Mouse (Mus musculus) Patski (cell line): ENCODE data around the gene Ltbp2. TPM values are rescaled to one million over a fixed set of nuclear protein-coding genes. Genes with fewer than 3 reads are reported as not detected.

ENCODE experiments used
- ATAC-seq: fragments of 100-300 bp; one replicate; pipeline ENCODE4 v1.8.0; 2021
- CTCF ChIA-PET: fragments of 350-600 bp; sonication (Branson Sonifier 250); formaldehyde crosslinking; loops from one replicate; lab custom pipeline; 2022; ENCODE audit warnings: inconsistent platforms; lab: Charles Lee
- POLR2A ChIA-PET: fragments of 350-600 bp; sonication (Branson Sonifier 250); formaldehyde crosslinking; loops from one replicate; lab custom pipeline; 2022; ENCODE audit warnings: antibody characterized with exemption, inconsistent platforms; lab: Charles Lee
- DNase-seq: peaks from one replicate; pipeline ENCODE4 v3.0.0-alpha.2; 2011; ENCODE audit warnings: low read depth, low spot score
- H3K27me3 ChIP-seq: fragments of 371-371 bp; one replicate; pipeline ENCODE4 v1.5.1; 2021
- CTCF ChIP-seq: fragments of 100-300 bp; IDR thresholded peaks from one replicate; pipeline ENCODE4 v1.5.1; 2021
- in situ Hi-C: fragments of 300-500 bp; cut with MboI; formaldehyde crosslinking; loops from 3 replicates; pipeline ENCODE4 v1.11.1; 2018; ENCODE audit warnings: low pct_unique_long_range_greater_than_20kb, mixed read lengths
- polyA plus RNA-seq: library from polyadenylated mRNA; unstranded; gene quantifications from one replicate; pipeline ENCODE4 v1.2.3, GENCODE M21; 2021

Ltbp2 gene
- polyA plus RNA-seq, 1 experiment from 2014 or later: 19.0 TPM

GRCm38 (mm10) chr12:84806726-84807125 lies 69.6 kb downstream of the Ltbp2 start:
- ChIA-PET POLR2A (no interaction called here), CTCF (interaction anchor here (1.5 kb wide), 1 partner anchor 70 kb away, joined by 4 read pairs; the partner anchor contains the start of gene Ltbp2)
- no peak for ATAC-seq

GRCm38 (mm10) chr12:84806010-84806409 lies 70.3 kb downstream of the Ltbp2 start:
- CTCF ChIA-PET: interaction anchor here (1.5 kb wide), 1 partner anchor 70 kb away, joined by 4 read pairs; the partner anchor contains the start of gene Ltbp2
- POLR2A ChIA-PET: no interaction called here
- no peak for DNase-seq
- TF ChIP-seq CTCF: no peak
- H3K27me3 ChIP-seq: no peaks in the 10 kb centered on the region
- in situ Hi-C loops: no loop called here
- no peak for ATAC-seq

More at GRCm38 (mm10) chr12:84806726-84807125, 69.6 kb downstream of the Ltbp2 start:
- no peak for DNase-seq
- TF ChIP-seq CTCF: no peak
- in situ Hi-C loops: no loop called here
- no peaks in the 10 kb centered on the region for H3K27me3 ChIP-seq

- ChIA-PET POLR2A (no interaction called here), CTCF (interaction anchor here (0.9 kb wide), 1 partner anchor 11 kb away, joined by 3 read pairs; no protein-coding TSS in a partner anchor)
- no peaks in the 10 kb centered on the region for H3K27me3 ChIP-seq
- no peak for TF ChIP-seq CTCF
- in situ Hi-C loops: no loop called here
- DNase-seq (no peak), ATAC-seq (no peak)
Observed at GRCm38 (mm10) chr12:84805228-84805842, 71.0 kb downstream of the Ltbp2 start.

- DNase-seq (no peak), ATAC-seq (no peak)
- no peaks in the 10 kb centered on the region for H3K27me3 ChIP-seq
- ChIA-PET POLR2A (no interaction called here), CTCF (no interaction called here)
- TF ChIP-seq CTCF: no peak
- in situ Hi-C loops: no loop called here
Observed at GRCm38 (mm10) chr12:84802625-84803024, 73.7 kb downstream of the Ltbp2 start.

- in situ Hi-C loops: no loop called here
- H3K27me3 ChIP-seq: no peaks in the 10 kb centered on the region
- no peak for TF ChIP-seq CTCF
- ATAC-seq (no peak), DNase-seq (no peak)
- ChIA-PET CTCF (no interaction called here), POLR2A (no interaction called here)
Observed at GRCm38 (mm10) chr12:84801532-84802110, 74.7 kb downstream of the Ltbp2 start.

- in situ Hi-C loops: no loop called here
- TF ChIP-seq CTCF: no peak
- ChIA-PET POLR2A (no interaction called here), CTCF (no interaction called here)
- H3K27me3 ChIP-seq: no peaks in the 10 kb centered on the region
- ATAC-seq (no peak), DNase-seq (no peak)
Observed at GRCm38 (mm10) chr12:84800419-84800818, 75.9 kb downstream of the Ltbp2 start.

- in situ Hi-C loops: no loop called here
- ChIA-PET CTCF (interaction anchor here (0.9 kb wide), 1 partner anchor 77 kb away, joined by 4 read pairs; the partner anchor contains the start of gene Ltbp2), POLR2A (no interaction called here)
- no peak for DNase-seq
- TF ChIP-seq CTCF: no peak
- H3K27me3 ChIP-seq: no peaks in the 10 kb centered on the region
- no peak for ATAC-seq
Observed at GRCm38 (mm10) chr12:84799086-84799485, 77.2 kb downstream of the Ltbp2 start.

GRCm38 (mm10) chr12:84794647-84795046 lies 81.7 kb downstream of the Ltbp2 start:
- DNase-seq: no peak
- ChIA-PET CTCF (interaction anchor here (0.8 kb wide), 1 partner anchor 10 kb away, joined by 3 read pairs; no protein-coding TSS in a partner anchor), POLR2A (no interaction called here)
- no peaks in the 10 kb centered on the region for H3K27me3 ChIP-seq
- TF ChIP-seq CTCF: no peak
- in situ Hi-C loops: no loop called here
- ATAC-seq: no peak

GRCm38 (mm10) chr12:84792629-84793028 lies 83.7 kb downstream of the Ltbp2 start:
- in situ Hi-C loops: no loop called here

GRCm38 (mm10) chr12:84790853-84791252 lies 85.5 kb downstream of the Ltbp2 start:
- no peak for ATAC-seq
- TF ChIP-seq CTCF: no peak
- in situ Hi-C loops: no loop called here
- ChIA-PET POLR2A (no interaction called here), CTCF (no interaction called here)
- no peak for DNase-seq
- no peaks in the 10 kb centered on the region for H3K27me3 ChIP-seq

More at GRCm38 (mm10) chr12:84792629-84793028, 83.7 kb downstream of the Ltbp2 start:
- ChIA-PET POLR2A (no interaction called here), CTCF (no interaction called here)
- ATAC-seq (no peak), DNase-seq (no peak)
- H3K27me3 ChIP-seq: no peaks in the 10 kb centered on the region
- no peak for TF ChIP-seq CTCF

GRCm38 (mm10) chr12:84786091-84786490 lies 90.2 kb downstream of the Ltbp2 start:
- in situ Hi-C loops: no loop called here
- no peak for DNase-seq
- no peaks in the 10 kb centered on the region for H3K27me3 ChIP-seq
- ChIA-PET CTCF (no interaction called here), POLR2A (no interaction called here)
- no peak for TF ChIP-seq CTCF
- no peak for ATAC-seq
